Mouse (Mus musculus) bone marrow macrophage, adult 2 months (primary cell): Measurements from ENCODE around the gene Acyp1. TPM values are rescaled to one million over a fixed set of nuclear protein-coding genes. Genes with fewer than 3 reads are reported as not detected.

Source experiments
- H3K27ac ChIP-seq: 2 replicates; pipeline ENCODE4 v1.5.1; 2012; ENCODE audit warnings: low read depth, low read length; ENCODE audit not compliant: insufficient read depth
- H3K4me1 ChIP-seq: 2 replicates; pipeline ENCODE4 v1.6.1; 2012; ENCODE audit warnings: low read length; ENCODE audit not compliant: control insufficient read depth, insufficient read depth
- H3K4me3 ChIP-seq: 2 replicates; pipeline ENCODE4 v1.5.1; 2012; ENCODE audit warnings: mild to moderate bottlenecking, low read length, moderate library complexity; ENCODE audit not compliant: insufficient read depth
- CTCF ChIP-seq: IDR thresholded peaks from 2 replicates; pipeline ENCODE4 v1.5.1; 2012; ENCODE audit warnings: low read depth, mild to moderate bottlenecking, low read length, moderate library complexity
- POLR2A ChIP-seq: IDR thresholded peaks from 2 replicates; pipeline ENCODE4 v1.6.1; 2012; ENCODE audit warnings: mild to moderate bottlenecking, low read depth, low read length, borderline replicate concordance
- polyA plus RNA-seq: library from polyadenylated mRNA; stranded (reverse); fragments of >200 nt; gene quantifications from 2 replicates; pipeline ENCODE4 v1.2.4, GENCODE M21; 2012; ENCODE audit not compliant: missing spikeins, insufficient read depth, insufficient read length

Acyp1 gene
- polyA plus RNA-seq, 1 experiment, result 23.5 TPM

GRCm38 (mm10) chr12:85296915-85297314 is 8.7 kb upstream of the Acyp1 start:
- H3K4me3 ChIP-seq, result no peak overlapping the region
- TF ChIP-seq CTCF (no peak), POLR2A (no peak)
- H3K4me1 ChIP-seq, result no peaks in the 10 kb centered on the region
- H3K27ac ChIP-seq, result no peak overlapping the region

GRCm38 (mm10) chr12:85295506-85295905 is 7.3 kb upstream of the Acyp1 start:
- Histone ChIP-seq H3K4me3 (no peak overlapping the region), H3K27ac (no peak overlapping the region), H3K4me1 (no peaks in the 10 kb centered on the region)
- TF ChIP-seq POLR2A (no peak), CTCF (no peak)

GRCm38 (mm10) chr12:85292906-85293305 is 4.7 kb upstream of the Acyp1 start:
- no peak for TF ChIP-seq CTCF
- TF ChIP-seq POLR2A, result no peak
- H3K27ac ChIP-seq, result no peak overlapping the region
- no peak overlapping the region for H3K4me3 ChIP-seq
- no peaks in the 10 kb centered on the region for H3K4me1 ChIP-seq

- H3K4me3 ChIP-seq, result no peak overlapping the region
- H3K27ac ChIP-seq, result no peak overlapping the region
- TF ChIP-seq CTCF (no peak), POLR2A (no peak)
- H3K4me1 ChIP-seq, result no peaks in the 10 kb centered on the region
These were observed 4.0 kb upstream of the Acyp1 start for GRCm38 (mm10) chr12:85292288-85292687.

- Histone ChIP-seq H3K4me1 (no peaks in the 10 kb centered on the region), H3K27ac (no peak overlapping the region), H3K4me3 (no peak overlapping the region)
- TF ChIP-seq POLR2A, result no peak
- TF ChIP-seq CTCF, result no peak
These were observed 3.3 kb upstream of the Acyp1 start for GRCm38 (mm10) chr12:85291541-85291940.

- Histone ChIP-seq H3K4me1 (no peaks in the 10 kb centered on the region), H3K27ac (no peak overlapping the region), H3K4me3 (no peak overlapping the region)
- TF ChIP-seq CTCF (no peak), POLR2A (no peak)
These were observed 2.4 kb upstream of the Acyp1 start for GRCm38 (mm10) chr12:85290633-85291032.

GRCm38 (mm10) chr12:85289157-85290000 is 1.1 kb upstream of the Acyp1 start:
- TF ChIP-seq POLR2A, result no peak
- no peak for TF ChIP-seq CTCF
- no peak overlapping the region for H3K4me3 ChIP-seq
- peaks cover 5% of the 10 kb centered on the region for H3K4me1 ChIP-seq
- no peak overlapping the region for H3K27ac ChIP-seq

GRCm38 (mm10) chr12:85288486-85289156 is 383 bp upstream of the Acyp1 start, which contains the start of gene Zc2hc1c:
TSS of gene Zc2hc1c (plus strand) at chr12:85288591.
- no peak for TF ChIP-seq POLR2A
- no peak for TF ChIP-seq CTCF
- peak within 1 kb of the TSS; percentile 65 for H3K4me3 ChIP-seq
- no peak within 1 kb of the TSS for H3K27ac ChIP-seq
- H3K4me1 ChIP-seq, result peaks cover 6% of the 10 kb centered on the region

- H3K27ac ChIP-seq, result no peak overlapping the region
- no peak for TF ChIP-seq POLR2A
- no peak for TF ChIP-seq CTCF
- H3K4me3 ChIP-seq, result no peak overlapping the region
- H3K4me1 ChIP-seq, result peaks cover 6% of the 10 kb centered on the region
These were observed 1.3 kb downstream of the Acyp1 start for GRCm38 (mm10) chr12:85286941-85287340.

GRCm38 (mm10) chr12:85284996-85285395 is 3.2 kb downstream of the Acyp1 start:
- no peak for TF ChIP-seq POLR2A
- TF ChIP-seq CTCF, result no peak
- Histone ChIP-seq H3K4me1 (peaks cover 6% of the 10 kb centered on the region), H3K4me3 (no peak overlapping the region), H3K27ac (no peak overlapping the region)
